Mouse (Mus musculus): ENCODE measurements at regions not wholly inside any gene's neighbourhood (a gene's known extent, or its start where the extent isn't known, plus 50 kb on each side); places are given as distances from the start of the nearest gene placed in this dataset.
A peak's percentile ranks its signal among the peaks of the same experiment; 100 is the strongest.

DNA sequence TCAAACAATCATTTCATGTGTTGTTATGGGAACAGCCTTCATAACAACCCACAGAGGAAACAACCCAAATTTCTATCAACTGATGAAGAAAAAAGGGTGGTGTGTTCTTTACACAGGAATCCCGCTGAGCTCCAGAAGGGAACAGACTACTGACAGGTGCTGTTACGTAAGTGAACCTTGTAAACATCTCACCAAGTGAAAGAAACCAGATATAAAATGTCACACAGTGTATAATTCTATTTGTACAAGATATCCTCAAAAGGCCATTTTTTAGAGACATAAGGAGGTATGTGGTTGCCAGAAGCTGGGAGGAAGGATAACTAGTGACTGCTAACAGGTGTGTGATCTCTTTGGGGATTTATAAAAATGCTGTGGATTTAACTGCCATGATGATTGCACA is 119.9 kb downstream of the Plod2 start:
- ATAC-seq (replicated peaks; ENCODE audit: low FRiP score, low TSS enrichment, poor library complexity, severe bottlenecking): no peak

DNA sequence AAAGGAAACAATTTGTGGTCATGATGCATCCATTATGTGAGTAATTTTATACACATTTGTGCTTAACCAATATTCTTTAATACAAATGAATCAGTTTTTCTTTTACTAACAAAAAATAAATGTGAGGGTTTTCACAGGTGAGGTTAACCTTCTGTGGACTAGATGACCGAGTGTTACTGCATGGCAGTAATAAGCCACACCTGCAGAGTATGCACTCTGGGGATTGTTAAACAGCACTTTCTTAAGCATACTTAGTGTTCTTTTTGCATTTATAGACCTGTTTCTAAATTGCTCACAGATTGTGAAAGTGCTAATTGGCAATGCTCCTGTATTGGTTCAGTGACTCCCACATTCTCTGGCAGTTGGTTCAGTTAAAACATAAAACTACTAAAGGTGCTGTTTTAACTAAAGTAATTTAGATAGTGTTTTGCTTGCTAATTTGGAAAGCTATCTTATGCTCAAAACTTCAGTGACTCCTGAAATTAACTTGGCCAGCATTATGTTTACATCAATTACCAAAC is 125.4 kb downstream of the Plod2 start:
- no peak for ATAC-seq (replicated peaks; ENCODE audit: low FRiP score, low TSS enrichment, poor library complexity, severe bottlenecking)

DNA sequence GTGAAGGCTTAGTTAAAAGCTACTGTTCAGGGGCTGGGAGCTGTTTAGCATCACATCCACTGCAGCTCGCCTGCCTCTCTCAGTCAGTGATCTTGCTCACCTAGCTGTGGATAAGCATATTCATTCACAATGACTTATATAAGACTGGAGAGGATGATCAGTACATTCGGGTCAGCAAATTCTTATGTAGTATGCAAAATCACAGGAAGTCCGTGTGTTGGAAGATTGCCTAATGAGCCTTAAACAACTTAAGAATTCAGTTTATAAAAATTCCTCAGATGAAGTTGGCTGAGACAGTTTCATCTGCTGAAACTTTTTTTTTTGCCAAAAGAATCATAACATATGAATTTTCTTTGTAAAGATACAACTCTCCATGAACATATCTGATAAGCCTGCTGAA is 129.9 kb downstream of the Plod2 start:
- ATAC-seq (replicated peaks; ENCODE audit: low FRiP score, low TSS enrichment, poor library complexity, severe bottlenecking): no peak

DNA sequence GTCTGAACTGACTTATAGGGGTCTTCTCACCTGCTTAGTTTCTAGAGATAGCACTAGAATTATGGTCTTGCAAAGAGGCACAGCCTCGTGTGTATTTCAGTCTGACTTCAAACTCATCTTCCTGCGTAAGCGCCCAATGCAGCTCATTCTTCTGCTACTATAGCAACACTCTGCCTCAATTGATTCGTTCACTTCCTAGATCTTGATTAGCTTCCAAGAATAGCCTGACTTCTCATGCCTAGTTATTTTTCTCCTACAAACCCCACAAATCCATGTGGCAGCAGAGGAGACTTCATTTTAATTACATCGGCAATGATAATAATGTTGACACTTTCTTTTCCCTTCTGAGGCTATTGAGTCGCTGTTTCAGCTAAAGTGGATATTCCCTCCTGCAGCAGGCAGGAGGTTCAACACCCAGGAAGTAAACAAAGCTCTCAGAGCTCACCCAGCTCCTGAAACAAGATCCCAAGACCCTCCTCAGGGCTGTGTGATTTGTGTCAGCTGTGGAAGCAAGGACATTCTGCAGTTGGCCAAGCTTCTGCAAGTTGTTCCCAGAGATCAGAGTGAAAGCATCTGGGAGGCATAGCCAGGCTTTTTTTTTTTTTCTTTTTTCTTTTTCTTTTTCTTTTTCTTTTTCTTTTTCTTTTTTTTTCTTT is 152.5 kb downstream of the Plod2 start:
- ATAC-seq (replicated peaks; ENCODE audit: low FRiP score, low TSS enrichment, poor library complexity, severe bottlenecking): no peak

DNA sequence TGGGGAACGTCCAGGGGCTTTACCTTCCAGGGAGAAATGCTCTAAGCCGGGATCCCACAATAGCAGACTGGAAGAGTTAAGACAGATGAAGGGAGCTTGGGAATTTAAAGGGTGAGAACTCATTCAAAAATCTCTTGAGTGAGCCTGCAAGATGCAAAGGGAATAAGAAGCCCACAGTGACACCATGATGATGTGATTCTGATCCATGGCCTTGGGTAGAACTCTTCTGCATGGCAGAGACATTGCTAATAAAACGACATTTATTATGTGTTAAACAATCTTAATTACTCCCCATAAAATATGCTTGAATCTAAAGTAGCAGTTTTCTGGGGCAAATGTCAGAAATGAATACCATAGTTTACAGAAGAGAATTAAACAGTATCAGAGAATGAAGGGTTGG is 155.9 kb downstream of the Plod2 start:
- ATAC-seq (replicated peaks; ENCODE audit: low FRiP score, low TSS enrichment, poor library complexity, severe bottlenecking): no peak

DNA sequence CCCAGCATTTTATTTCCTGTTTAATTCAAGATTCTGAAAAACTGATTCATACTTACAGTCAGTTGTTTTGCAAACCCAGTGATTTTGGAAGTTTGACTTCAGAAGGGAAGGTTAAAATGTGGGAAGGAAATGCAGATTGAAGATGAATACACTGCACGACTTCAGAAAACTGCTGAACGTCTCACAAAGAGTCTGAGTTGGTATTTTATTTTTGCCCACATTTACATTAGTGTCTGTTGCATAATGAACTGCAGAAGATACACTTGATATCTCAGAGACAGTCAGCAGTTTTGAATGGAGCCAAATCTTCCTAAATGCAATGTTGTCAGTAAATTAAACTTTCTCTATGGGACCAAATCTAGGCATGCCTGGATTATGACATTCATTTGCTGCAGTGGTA is 162.7 kb downstream of the Plod2 start:
- ATAC-seq (replicated peaks; ENCODE audit: low FRiP score, low TSS enrichment, poor library complexity, severe bottlenecking): no peak

DNA sequence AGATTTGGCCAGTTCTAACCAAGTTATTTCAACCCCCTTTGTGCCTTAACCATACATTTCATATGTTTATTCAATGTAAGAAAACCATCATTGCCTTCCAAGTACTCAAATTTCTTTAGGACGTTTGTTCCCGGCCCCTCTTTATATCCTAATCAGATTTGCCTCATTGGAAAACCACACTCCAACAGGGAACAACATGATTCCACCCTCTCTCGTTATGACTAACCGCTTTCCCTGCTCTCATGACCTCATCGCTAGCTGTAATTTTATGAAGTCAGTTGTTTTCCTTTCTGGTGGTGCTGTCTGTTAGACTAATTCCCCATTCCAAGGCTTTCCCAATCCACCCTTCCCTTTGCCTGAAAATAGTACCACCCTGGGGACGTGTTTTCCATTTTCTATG is 165.0 kb downstream of the Plod2 start:
- no peak for ATAC-seq (replicated peaks; ENCODE audit: low FRiP score, low TSS enrichment, poor library complexity, severe bottlenecking)

DNA sequence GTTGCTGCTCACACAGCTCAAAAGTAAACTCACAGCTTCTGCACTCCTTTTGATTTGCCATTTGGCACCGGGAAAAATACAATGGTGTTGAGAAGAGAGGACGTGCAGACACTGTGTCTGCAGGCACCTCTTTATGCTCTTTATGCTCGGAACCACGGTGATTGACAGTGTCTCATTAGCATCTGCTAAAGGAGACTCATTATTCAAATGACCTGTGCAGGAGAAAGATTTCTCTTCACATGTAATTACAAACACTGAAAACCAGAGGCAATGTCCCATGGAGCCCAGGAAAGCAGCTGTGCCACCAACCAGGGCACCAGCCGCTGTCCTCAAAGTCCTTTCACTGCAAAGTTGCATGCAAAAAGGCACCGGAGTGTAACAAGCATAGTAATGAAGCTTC is 175.2 kb downstream of the Plod2 start:
- ATAC-seq (replicated peaks; ENCODE audit: low FRiP score, low TSS enrichment, poor library complexity, severe bottlenecking): no peak

DNA sequence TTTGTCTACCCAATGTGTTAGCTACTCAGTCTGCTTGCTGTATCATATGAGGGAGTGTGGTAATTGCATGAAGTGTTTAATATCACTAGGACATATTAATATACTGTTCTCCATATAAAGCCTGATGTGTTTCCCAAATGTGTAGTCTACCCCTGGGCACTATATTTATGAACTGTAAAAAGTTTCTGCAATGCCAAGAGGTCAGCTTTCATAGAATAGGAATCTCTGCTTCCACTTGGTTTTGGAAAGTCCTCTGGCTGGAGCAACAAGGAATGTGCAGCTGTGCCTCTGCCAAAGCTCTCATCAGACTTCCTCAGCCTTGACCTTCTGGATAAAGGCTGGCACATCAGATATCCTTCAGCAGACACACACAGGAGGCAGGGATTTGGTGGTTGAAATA is 176.3 kb downstream of the Plod2 start:
- no peak for ATAC-seq (replicated peaks; ENCODE audit: low FRiP score, low TSS enrichment, poor library complexity, severe bottlenecking)

DNA sequence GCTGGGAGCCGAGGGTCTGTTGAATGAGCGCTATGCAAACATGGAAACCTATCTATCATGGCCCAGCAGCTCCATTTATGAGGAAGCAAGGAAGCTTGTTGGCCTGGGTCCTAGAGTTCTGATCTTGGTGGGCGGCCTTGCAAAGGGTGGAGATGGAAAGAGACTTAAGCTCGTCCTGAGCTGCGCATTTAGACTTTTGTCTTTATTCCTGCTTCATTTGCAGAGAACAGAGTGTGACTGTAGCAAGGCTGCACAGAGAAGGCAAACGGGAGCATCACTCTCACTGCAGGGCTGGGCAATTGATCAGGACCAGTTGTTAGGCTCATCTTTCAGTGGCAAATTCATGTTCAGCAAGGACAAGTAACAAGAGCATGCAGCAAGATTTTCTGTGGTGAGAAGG is 177.2 kb downstream of the Plod2 start:
- no peak for ATAC-seq (replicated peaks; ENCODE audit: low FRiP score, low TSS enrichment, poor library complexity, severe bottlenecking)

DNA sequence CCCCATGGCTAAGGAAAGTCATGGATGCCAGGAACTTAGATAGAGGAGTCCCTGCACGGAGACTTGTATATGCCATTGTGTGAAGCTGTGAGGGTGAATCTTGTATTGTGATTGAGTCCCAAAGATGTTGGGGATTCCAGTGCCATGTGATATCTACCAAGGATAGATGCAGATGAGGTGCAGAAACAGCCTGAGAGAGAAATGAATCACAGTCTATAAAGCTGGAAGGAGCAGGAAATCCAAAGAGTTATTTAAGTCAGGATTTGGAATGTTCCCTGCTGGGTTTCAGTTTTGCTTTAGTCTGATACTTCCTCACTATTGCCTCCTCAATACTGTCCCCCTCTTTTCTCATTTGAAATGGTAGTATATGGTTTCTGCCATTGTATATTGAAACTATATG is 186.8 kb downstream of the Plod2 start:
- ATAC-seq (replicated peaks; ENCODE audit: low FRiP score, low TSS enrichment, poor library complexity, severe bottlenecking): no peak

DNA sequence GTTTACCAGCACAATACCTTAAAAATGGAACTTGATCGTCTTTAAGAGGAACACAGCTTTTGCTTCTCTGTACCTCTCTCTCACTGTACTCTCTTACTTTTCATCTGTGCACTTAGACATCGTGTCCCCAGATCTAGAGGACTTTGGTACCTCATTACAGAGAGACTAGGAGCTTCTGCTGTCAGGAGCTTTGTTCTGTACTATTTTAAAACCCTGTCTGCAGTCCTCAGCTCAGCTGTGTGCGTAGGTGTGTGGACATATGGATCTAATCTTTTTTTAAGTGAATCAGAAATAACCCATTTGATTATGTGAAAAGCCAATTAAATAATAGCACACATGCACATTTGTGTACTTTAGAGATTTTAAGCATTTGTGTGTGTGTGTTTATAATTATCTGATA is 189.4 kb downstream of the Plod2 start:
- ATAC-seq (replicated peaks; ENCODE audit: low FRiP score, low TSS enrichment, poor library complexity, severe bottlenecking): no peak

DNA sequence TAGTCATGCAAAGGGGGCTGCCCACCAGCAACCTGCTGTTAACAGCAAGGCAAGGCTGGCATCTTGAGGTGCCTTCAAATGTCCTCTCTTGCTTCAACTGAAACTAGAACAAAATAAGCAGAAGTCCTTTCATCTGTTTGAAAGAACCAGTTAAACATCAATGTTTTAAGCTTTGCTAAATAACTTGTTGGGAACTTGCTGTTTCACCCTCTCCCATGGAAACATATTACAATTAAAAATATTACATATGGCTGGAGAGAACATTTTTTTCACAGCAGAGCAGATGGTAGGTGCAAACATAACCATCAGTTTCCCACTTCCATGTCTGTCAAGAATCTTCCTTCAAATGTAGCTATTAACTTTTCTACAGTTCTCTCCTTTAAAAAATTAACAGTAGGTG is 225.5 kb downstream of the Plod2 start:
- ATAC-seq (replicated peaks; ENCODE audit: low FRiP score, low TSS enrichment, poor library complexity, severe bottlenecking): no peak

DNA sequence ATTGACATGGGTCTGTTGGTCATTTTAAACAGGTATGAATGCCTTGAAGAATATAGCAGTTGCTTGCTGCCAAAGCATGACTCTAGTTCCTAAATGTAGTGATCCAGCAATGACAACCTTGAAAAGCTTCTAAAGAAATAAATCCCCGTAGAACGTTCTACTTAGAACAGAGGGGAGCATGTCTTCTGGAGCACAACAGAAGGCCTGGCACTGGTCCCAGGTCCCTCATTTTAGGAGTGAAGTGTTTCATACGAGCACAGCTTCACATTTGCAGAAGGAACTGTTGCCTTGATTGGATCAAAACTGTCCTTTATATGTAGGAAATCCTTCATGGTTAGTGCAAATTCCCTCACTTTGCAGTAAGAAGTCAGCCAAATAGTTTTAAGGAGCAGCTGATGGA is 226.4 kb downstream of the Plod2 start:
- ATAC-seq (replicated peaks; ENCODE audit: low FRiP score, low TSS enrichment, poor library complexity, severe bottlenecking): no peak

DNA sequence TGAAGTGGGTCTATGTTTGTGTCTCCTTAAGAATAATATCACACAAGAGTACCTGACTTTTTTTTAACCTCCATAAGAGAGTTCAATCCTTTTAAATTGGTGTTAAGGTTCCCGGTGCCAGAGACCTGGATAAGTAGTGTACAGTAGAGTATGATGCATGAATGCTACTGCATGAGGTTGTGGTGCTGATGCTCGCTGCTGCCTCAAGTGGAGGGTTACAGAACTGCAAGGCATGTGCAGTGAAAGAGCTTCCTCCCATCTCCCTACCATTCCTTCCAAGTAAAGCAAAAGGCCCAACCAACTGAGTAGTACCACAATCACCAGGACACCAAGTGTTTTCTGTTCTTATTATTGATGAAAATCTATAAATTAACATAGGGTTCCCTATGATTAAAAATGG is 227.5 kb downstream of the Plod2 start:
- ATAC-seq (replicated peaks; ENCODE audit: low FRiP score, low TSS enrichment, poor library complexity, severe bottlenecking): peak; percentile 84

DNA sequence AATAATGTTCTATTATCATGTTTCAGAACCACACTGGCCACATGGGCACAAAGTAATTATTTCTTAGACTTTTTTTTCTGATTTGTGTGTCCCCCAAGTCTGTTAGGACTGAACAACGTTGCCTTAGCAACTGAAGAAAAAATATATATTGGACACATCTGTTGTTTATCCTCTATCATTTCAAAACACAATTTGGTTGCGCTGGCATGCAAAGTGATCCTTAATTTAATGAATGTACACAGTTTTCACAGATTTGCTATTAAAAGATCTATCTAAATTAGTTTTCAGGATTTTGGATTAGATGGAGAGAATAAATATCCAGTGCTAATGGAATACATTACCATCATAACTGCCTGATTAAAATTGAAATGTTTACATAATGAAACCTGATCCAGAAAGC is 229.0 kb downstream of the Plod2 start:
- no peak for ATAC-seq (replicated peaks; ENCODE audit: low FRiP score, low TSS enrichment, poor library complexity, severe bottlenecking)

DNA sequence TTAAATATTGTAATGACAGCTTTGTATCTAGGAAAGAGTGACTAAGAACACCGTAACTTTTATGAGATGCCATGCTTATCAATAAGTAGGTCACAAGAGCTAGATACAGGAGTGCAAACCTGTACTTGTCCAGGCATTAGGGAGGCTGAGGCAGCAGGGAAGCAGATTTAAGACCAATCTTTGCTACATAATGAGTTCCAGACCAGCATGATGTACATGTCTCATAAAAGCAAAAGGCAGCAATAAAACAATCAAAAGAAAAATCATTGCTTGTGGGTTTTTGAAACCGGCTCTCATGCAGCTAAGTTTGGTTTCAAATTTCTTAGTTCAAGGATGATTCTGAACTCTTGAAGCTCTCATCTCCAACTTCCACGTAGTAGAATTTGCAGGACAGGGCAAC is 229.7 kb downstream of the Plod2 start:
- no peak for ATAC-seq (replicated peaks; ENCODE audit: low FRiP score, low TSS enrichment, poor library complexity, severe bottlenecking)

DNA sequence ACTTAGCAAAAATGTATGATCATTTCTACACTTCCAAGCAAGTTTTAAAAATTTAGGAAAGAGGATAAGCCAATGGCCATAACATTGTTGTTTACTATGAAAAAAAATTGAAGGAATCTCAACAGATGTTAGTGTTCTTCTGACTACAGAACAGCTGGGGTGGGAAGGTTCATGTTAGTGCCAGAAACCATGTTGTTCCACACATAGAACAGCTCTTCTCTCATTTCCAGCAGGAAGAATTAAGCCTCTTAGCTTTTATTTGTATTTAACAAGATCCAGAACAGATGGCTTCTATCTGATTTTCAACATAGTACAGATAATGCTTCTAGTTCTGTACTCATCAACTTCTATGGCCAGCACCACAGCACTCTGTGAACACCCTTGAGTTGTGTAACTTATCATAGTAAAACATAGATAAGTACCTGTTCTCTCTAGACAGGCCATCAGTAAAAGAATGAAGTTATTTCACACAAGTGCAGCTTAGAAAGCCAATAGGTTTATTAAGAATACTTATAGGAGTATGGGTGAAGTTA is 241.0 kb downstream of the Plod2 start:
- no peak for ATAC-seq (replicated peaks; ENCODE audit: low FRiP score, low TSS enrichment, poor library complexity, severe bottlenecking)

DNA sequence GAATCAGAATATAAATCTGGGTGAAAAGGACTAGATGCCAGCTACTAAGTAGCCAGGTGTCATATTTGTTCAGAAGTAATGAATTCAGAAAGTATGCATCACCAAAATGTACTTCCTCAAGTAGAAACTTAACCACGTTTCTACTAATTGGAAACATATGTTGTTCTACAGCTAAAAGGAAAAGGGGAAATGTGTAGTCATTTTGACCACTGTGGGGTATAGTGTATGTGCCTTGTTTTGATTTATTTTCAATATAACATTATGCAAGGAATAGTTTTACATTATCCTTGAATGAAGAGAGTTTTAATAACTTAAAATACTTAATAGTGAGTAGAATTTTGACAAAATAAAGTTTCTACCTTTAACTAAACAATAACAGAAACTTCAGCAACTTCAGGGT is 257.7 kb downstream of the Plod2 start:
- no peak for ATAC-seq (replicated peaks; ENCODE audit: low FRiP score, low TSS enrichment, poor library complexity, severe bottlenecking)

DNA sequence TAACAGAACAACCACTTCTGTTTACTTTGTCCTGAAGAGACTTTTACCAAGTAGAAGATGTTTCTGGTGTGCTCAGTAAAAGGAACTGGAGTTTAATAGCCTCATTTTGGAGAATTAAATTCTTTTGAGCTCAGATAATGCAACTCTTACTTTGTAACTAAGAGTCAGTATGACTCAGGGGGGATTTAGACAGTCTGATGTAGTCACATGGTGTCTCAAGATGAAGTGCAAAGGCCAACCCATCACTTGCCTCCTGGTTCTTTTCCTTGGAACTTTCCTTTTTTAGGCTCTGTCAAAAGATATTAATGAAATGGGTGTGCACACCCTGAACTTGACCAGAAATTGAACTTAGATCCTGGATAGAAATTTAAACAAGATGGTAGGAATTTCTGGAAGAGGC is 267.4 kb downstream of the Plod2 start:
- ATAC-seq (replicated peaks; ENCODE audit: low FRiP score, low TSS enrichment, poor library complexity, severe bottlenecking): no peak

DNA sequence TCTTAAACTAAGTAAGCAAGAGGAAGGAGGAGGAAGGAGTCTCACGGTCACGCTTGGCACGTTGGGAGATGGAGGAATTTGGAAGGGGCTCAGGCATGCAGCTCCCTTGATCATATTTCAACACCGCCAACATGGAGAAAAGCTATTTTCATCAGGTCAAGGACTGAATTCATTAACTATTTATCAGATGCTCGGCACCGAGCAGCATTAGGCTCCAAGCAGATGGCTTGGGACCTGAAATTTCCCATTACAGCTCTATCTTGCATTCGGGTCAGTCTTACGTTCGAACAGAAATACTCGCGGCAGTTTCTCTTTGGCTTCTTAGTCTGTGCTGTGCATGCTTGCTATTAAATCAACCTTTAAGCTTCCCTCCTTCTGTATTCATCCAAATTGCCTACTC is 278.7 kb downstream of the Plod2 start:
- ATAC-seq (replicated peaks; ENCODE audit: low FRiP score, low TSS enrichment, poor library complexity, severe bottlenecking): no peak

Measured in megakaryocyte-erythroid progenitor cell, adult 5-6 weeks (primary cell).